Mouse (Mus musculus) CH12F3 (cell line): ENCODE data around the gene St7.

Source experiments
- in situ Hi-C: fragments of 300-500 bp; cut with MboI; formaldehyde crosslinking; loops from 2 replicates; pipeline ENCODE4 v1.14.3; 2020; ENCODE audit warnings: low sequenced_read_pairs

Gene St7

GRCm38 (mm10) chr6:17718978-17719377 lies 26.2 kb downstream of the St7 start:
- in situ Hi-C loops = no loop called here

- in situ Hi-C loops = no loop called here
These were observed 26.7 kb downstream of the St7 start for GRCm38 (mm10) chr6:17719423-17719822.

- in situ Hi-C loops = no loop called here
These were observed 27.3 kb downstream of the St7 start for GRCm38 (mm10) chr6:17720022-17720421.

- in situ Hi-C loops = no loop called here
These were observed 29.0 kb downstream of the St7 start for GRCm38 (mm10) chr6:17721706-17722105.

- in situ Hi-C loops = no loop called here
These were observed 33.2 kb downstream of the St7 start for GRCm38 (mm10) chr6:17725841-17726460.

GRCm38 (mm10) chr6:17727241-17727640 lies 34.5 kb downstream of the St7 start:
- in situ Hi-C loops = no loop called here

GRCm38 (mm10) chr6:17727891-17728790 lies 35.4 kb downstream of the St7 start:
- in situ Hi-C loops = no loop called here

- in situ Hi-C loops = no loop called here
These were observed 37.4 kb downstream of the St7 start for GRCm38 (mm10) chr6:17730122-17730521.

- in situ Hi-C loops = no loop called here
These were observed 39.0 kb downstream of the St7 start for GRCm38 (mm10) chr6:17731694-17732093.

- in situ Hi-C loops = no loop called here
These were observed 41.2 kb downstream of the St7 start for GRCm38 (mm10) chr6:17733951-17734411.

- in situ Hi-C loops = no loop called here
These were observed 44.7 kb downstream of the St7 start for GRCm38 (mm10) chr6:17737262-17737948.

- in situ Hi-C loops = no loop called here
These were observed 47.4 kb downstream of the St7 start for GRCm38 (mm10) chr6:17740128-17740527.

- in situ Hi-C loops = no loop called here
These were observed 48.9 kb downstream of the St7 start for GRCm38 (mm10) chr6:17741639-17742038.

GRCm38 (mm10) chr6:17742209-17742608 lies 49.5 kb downstream of the St7 start:
- in situ Hi-C loops = no loop called here

- in situ Hi-C loops = no loop called here
These were observed 50.6 kb downstream of the St7 start for GRCm38 (mm10) chr6:17743325-17743724.

- in situ Hi-C loops = no loop called here
These were observed 55.0 kb downstream of the St7 start for GRCm38 (mm10) chr6:17747724-17748123.

- in situ Hi-C loops = no loop called here
These were observed 56.3 kb downstream of the St7 start for GRCm38 (mm10) chr6:17748866-17749582.

GRCm38 (mm10) chr6:17749596-17749995 lies 56.9 kb downstream of the St7 start:
- in situ Hi-C loops = no loop called here

- in situ Hi-C loops = no loop called here
These were observed 57.4 kb downstream of the St7 start for GRCm38 (mm10) chr6:17750041-17750660.

GRCm38 (mm10) chr6:17750957-17751356 lies 58.2 kb downstream of the St7 start:
- in situ Hi-C loops = no loop called here
